Mouse (Mus musculus): ENCODE measurements around the gene Rab28.
"Not testable (repeated sequence)": the region's sequence is repeated elsewhere in the genome, so short reads cannot be mapped to it uniquely, and the experiment has no call there.

The Rab28 gene

DNA sequence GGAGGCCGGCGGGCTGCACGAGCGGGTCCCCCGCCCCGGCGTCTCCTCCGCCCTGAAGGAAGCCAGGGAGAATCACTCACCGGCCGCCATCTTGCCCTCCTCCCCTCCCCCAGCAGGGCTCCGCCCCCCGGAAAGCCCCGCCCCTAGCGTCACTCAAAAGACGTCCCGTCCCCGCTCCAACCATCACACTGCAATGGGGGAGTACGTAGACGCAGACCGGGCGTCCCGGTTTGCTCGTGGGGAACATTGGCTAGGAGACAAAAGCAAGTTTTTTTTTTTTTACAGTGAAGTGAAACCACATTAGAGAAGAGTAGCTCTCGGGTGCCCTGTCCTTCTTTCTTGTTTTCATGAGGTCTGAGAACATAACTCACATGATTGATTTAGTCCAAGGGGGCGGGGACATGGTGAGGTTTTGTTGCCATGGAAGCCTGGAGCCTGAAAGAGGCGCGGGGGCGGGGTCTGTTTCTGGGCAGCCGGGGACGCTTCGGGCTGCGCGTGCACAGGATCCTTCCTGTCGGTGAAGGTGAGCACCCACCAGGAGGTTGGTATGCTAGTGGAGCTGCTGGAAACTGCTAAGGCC, at the start of gene Rab28:
TSS of gene Rab28 (minus strand) at position 107 of the 580 bp plus-strand sequence.
- DNase-seq (ENCODE audit: low spot score): peak; percentile 91

DNA sequence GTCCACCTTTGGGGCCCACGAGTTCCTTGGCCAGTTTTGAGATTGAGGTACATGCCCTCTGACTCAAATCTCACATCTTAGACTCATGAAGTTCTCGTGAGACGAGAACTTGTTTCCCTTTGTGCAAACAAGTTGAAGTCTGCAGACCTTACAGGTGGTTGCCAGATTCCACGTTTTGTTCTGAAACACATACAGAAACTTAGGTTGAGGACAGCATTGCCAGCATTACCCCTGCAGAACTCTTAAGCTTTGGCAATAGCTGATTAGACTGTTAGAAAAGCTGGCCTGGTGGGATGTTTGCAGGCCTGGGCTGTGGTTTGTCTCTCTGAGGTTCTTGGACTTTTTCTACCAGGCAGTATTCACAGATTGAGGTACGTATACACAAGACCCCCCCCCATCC, 49.4 kb upstream of the Rab28 start:
- DNase-seq (ENCODE audit: low spot score): no peak

DNA sequence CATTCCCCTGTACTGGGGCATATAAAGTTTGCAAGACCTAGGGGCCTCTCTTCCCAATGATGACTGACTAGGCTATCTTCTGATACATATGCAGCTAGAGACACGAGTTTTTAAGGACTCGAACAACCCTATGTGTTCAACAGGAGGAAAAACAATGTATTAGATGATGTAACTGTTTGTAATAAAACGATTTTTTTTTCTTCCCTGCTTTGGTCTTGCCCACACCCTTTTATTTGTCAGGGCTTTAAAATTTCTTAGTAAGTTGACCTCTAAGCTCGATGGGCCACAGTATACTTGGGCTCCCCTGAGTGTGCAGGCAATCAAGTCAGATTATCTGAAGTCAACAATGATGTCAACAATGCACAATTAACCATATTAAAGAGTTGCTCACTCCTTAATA, 48.4 kb upstream of the Rab28 start:
- DNase-seq (ENCODE audit: low spot score): no peak

DNA sequence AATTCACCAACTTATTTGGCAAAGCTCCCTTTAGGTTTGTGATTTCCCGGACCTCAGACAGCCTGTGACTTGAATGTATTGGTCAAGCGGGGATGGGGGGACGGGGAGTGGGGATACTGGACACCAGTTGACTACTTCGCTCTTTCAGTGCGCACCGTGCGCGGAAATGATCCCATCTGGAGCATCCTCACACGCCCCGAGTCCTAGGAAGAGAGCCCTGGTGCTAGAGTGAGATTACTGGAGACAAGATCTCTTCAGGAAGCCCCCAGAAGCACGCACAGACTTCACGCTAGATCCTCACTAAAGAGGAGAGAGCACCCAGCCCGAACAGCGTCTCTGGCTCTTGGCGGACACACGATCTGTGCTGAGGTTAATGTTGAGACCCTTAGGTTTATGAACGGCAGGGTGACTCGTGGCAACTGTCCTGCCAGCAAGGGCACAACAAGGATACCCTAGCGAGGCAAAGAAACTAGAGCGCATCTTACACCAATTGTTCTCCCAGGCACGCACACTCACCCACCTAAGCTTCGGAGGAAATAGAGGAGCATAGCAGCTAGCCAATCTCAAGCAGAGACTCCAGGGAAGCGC, 47.5 kb upstream of the Rab28 start:
- no peak for DNase-seq (ENCODE audit: low spot score)

DNA sequence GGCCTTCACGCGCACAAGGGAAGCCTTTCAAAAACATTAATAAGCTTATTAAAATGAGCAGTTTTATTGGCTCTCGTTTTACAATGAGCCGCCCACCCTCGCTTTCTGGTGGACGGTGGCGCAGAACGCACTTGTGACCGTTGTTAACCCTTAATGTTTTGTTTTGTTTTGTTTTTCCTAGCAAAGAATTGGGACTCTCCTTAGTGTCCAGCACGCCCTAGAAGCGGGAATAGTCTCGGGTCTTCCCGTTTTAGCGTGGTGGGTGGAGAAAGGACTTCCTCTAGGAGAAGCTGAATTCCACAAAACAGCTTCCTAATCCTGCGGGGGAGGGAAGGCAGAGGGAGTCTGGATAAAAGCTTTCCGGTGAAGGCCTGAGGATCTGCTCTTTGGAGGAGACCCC, 46.9 kb upstream of the Rab28 start:
- no peak for DNase-seq (ENCODE audit: low spot score)

DNA sequence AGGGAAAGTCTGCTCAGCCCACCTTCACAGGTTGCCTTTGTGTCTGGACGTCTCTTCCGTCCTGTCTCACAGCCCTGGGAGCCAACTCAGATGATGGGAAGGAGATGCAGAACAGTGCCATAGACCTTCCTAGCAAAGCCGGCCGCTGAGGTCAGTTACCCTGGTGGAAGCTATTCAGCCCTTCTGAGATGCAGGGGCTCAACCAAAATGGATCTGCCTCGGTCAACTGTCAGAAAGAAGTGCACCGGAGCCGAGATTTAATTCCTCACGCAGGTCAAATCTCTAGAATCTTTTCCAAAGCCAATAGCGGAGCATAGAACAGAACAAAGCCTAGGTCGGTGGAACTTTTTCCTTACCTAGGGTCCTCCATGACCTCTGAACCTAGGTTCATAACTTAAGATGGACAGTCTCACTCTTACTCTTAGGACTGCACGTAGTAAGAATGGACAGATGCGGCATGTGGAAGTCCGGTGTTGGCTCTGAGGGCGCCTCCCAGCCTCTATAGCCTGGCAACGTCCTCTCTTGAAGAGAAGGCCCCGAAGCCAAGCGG, 46.3 kb upstream of the Rab28 start:
- DNase-seq (ENCODE audit: low spot score): no peak

DNA sequence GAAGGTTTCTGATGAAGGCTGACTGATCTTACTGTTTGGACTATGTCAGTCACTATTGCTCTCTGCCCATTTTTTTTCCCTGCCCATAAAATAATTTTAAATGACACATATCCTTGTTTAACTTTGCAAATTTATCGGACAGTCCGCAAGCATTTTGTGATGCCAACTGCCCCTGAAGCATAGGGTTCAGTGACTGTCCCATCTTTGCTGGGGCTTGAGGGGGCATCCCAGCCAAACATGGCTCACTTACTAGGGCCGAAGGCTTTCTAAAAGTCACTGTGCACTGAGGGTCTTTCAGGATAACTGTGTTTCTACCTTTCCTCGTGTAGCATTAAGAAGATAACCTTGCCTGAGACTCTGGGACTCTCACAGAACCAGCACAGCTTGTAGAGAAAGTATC, 44.8 kb upstream of the Rab28 start:
- no peak for DNase-seq (ENCODE audit: low spot score)

DNA sequence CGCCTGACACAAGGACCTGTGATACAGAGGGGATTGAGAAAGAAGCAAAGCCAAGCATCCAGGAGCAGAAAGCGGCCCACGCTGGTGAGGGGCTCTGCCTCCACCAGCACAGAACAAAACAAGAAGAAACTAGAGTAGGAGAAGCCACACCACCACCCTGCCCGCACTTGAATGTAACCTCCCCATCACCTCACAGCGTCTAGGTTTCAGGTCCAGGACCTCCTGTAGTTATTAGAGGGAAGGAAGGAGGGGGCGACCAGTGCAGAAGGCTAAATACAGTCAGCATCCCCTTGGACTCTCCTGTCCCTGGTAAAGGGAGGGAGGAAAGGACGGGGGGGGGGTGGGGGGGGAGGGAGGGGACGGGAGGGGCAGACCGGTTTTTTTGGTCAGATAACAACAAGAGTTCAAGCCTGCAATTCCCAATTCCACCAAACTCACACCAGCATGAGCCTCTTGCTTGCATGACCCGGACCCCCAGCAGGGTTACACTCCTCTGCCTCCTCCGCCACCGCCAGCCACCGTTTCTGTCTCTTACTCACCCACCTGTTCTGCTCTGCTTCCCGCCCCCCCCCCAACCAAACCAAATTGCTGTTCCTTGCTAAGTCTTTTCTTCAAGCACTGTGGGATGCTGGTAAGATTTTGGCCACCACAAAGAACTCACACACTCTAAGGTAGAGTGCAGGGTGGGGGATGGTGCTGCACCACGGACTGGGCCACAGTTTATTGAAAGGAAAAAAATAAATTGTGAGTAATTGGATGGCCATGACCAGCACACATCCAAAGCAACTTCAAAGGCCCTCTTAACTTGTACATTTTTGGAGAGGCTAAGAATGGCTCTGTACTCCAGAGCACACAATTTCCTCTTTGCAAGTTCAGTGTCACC, 37.2 kb upstream of the Rab28 start:
- no peak for DNase-seq (ENCODE audit: low spot score)

DNA sequence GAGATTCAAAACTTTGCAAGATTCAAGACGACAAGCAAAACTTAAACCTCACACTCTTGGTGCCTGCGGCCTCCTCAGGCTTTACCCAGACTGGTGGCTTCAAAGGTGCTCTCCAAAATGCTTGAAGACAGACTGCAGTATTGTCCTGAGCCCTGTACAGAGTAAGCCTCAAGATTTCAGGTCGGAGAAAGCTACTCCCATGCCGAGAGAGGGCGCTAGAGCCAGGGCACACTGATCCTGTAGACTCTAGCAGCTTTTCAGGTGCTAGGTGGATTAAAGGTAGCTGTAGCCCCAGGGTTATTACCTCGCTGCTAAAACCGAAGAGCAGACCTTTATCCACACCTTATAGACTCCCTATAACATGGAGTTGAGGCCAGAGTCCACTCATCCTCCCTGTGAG, 36.3 kb upstream of the Rab28 start:
- DNase-seq (ENCODE audit: low spot score): no peak

DNA sequence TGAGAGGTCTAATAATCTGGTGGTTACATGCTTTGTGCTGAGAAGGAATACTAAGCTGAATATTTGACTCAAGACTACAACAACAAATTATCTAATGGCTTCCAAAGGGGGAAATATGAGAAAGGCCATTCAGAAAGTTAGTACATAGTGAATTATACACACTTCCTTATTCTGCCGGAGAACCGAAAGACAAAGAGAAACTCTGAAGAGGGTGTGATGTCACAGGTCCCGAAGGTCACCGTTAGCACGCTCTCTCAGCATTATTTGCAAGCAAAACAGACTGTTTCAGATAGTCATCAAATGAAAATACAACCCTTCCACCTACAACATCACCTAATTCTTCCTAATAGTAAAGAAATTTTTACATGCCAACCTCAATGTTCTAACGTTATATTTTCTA, 30.9 kb upstream of the Rab28 start:
- DNase-seq (ENCODE audit: low spot score): no peak

DNA sequence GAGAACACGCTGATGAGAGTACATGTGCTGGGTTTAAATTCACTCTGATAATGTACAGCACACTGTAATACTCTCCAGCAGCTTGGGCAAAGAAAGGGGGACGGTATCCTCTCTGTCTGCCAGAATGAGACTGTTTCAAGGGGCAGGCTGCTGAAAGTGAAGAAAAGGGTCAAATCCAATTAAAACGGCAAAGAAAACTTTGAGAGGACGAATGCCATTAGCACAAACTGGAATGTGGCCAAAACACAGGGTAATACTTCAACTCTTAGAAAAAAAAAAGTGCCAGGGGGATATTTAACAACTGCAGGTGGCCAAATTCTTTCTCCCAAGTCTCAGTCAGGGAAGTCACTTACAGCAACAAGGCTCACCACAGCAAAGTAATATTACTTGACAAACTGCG, 29.1 kb upstream of the Rab28 start:
- DNase-seq (ENCODE audit: low spot score): no peak

DNA sequence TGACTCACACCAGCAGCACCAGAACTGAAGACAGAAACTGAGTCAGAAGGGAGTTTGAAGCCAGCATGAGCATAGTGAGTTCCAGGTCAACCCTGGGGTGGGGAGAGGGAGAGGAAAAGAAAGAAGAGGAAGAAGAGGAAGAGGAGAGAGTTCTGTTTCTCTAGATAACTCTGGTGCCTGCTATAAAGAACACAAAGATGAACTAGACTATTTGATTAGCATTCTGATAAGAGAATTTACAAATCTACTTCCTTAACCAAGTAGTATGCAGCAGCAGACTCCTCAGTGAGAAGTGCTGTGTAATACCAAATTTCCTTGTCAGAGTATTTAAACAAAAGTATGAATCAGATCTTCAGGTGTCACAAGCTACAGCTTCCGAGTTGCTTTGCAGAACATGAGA, 19.1 kb upstream of the Rab28 start:
- no peak for DNase-seq (ENCODE audit: low spot score)

DNA sequence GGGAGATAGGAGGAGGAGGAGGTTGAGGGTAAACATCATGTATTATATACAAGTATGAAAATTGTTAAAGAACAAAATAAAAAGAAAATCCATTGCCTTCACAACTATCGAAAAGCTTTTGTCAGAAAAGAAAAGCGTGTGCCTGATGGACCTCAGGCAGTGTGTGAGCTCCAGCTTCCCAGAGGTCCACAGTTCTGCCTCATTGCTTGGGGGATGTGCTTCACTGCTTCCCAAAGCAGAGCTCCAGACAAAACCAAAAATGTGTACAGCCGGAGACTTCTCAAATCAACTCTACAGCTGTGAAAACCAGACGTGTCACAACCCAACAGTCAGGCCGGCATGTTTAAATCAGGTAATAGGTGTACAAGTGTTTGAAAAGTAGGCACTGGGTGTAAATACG, 17.6 kb upstream of the Rab28 start:
- no peak for DNase-seq (ENCODE audit: low spot score)

DNA sequence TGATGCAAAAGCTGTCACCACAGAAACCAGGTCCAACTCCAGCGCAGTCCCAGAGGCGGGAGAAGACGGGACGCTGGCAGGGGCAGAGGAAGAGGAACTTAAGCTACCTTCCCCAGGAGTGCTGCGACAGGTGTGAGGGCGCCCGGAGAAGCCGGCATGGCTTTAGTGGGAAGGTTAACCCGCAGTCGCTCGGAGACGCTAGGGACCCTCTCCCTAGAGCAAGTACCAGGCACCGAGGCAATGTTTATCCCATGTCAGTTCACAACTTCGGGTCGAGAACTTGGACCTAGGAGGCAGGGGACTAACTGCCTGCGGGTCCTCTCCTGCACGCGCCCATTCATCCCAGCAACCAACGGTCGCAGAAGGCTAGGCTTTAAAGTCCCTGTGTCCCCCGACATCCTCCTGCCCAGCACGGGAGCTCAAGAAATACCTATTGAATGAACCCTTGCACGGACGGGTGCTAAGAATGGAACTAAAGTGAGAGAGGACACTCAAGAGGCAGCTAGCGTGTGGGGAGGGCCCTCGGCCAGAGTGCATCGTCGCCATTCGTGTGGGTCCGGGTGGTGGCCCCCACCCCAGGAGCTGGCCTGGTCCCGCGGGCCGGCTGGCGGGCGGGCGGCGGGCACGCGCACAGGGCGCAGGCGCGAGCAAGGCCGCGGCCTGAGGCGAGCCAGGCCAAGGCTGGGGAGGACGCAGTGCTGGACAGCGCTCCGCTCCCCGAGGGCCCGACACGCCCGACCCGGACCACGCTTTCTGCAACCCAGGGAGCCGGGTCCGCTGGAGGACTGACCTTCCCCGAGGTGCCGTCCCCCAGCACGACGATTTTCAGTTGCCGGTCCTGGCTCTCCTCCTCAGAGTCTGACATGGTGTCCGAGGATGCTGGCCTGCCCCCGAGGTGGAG, 592 bp downstream of the Rab28 start:
- peak; percentile 69 for DNase-seq (ENCODE audit: low spot score)

DNA sequence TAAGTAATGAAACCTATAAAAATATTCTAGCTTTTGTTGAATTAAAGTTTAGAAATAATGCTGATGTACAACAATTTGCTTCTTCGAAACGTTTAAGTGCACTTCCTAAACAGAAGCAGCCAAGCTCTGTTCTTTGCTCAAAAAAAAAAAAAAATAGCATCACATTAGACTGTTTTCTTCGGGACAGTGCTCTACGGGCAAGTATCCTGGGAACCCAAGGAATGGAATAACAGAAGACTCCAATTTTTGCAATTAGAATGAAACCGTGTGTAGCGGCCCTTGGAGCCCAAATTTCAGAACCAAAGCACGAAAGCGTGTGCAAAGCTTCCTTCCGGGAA, 1.2 kb downstream of the Rab28 start:
- DNase-seq (ENCODE audit: low spot score): no peak

DNA sequence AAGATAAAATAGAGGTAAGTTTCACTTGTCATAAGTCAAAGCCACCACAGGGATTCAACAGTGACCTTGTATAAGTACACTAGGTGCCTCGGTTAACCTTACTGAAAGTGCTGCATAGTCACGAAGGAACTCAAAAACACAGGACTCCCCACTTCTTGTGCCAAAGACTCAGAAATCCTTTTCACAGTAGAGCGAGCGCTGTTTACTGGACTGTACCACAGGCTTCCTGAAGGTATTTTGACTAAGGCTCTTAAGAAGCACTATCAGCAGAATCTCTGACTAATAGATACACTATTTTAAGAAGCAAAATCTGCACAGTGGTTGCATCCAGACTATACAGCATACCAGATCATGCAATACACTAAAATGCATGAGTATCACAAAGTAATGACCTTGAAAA, 6.9 kb downstream of the Rab28 start:
- DNase-seq (ENCODE audit: low spot score): not testable (repeated sequence)

DNA sequence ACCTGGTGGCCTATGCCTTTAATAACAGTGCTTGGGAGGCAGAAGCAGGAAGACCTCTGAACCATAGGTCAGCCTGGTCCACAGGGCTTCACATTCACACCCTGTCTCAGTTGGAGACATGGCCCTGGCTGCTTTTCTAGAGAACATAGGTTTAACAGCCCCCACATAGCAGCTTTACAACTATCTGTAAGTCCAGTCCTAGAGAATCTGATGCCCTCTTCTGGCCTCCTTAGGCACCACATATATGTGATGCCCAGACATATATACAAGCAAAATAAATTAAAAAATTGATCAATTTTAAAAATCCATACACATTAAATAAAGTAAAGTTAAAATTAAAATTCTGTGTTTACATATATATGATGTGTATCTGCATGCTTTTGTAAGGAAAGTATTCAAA, 10.0 kb downstream of the Rab28 start:
- no peak for DNase-seq (ENCODE audit: low spot score)

DNA sequence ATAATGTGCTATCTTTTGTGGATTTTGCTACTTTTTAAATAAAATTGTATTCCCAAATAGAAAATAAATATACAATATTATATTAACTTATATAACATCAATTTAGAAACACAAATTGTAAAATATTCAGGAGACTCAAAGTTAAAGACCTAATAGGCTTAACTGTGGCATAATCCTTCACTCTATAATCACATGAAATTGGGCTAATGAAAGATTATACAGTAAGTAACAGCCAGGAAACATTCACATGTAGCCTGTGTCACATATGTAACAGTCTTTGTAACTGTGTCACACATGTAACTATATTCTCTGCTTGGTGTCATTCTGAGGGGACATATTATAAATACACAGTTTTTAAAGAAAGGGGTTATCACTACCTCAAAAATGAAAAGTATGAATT, 22.9 kb downstream of the Rab28 start:
- DNase-seq (ENCODE audit: low spot score): no peak

DNA sequence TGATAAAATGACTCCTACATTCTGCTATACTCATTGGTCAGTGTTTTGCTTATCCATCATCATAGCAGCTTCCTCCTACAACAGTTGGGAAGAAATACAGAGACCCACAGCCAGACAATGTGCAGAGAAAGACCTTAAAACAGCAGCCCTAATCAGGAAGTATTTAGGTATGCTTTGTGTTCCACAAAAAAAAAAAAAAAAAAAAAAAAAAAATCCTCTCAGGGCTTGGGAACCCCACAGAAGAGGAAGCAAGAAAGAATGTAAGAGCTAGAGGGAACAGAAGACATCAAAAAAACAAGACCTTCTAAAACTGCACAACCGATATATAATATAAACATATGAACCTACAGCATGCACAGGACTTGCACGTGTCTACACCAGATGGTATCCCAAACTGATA, 24.0 kb downstream of the Rab28 start:
- no peak for DNase-seq (ENCODE audit: low spot score)

DNA sequence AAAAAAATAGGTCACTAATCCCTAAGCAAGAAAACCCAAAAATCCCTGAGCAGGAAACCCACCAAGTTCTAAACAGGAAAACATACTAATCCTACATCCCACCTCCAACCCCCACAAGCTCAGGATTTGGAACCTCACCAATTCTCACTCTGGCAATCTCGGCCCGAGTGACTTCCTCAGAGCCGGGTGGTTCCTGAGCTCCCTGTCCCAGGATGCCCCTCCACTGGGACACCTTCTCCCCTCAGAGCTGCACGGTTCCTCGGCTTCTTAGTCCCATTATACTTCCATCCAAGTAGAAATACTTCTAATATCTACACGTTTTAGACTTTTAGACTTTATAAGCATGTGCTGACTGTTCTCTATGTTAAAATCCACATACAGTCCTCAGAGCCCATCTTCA, 41.9 kb downstream of the Rab28 start:
- no peak for DNase-seq (ENCODE audit: low spot score)

DNA sequence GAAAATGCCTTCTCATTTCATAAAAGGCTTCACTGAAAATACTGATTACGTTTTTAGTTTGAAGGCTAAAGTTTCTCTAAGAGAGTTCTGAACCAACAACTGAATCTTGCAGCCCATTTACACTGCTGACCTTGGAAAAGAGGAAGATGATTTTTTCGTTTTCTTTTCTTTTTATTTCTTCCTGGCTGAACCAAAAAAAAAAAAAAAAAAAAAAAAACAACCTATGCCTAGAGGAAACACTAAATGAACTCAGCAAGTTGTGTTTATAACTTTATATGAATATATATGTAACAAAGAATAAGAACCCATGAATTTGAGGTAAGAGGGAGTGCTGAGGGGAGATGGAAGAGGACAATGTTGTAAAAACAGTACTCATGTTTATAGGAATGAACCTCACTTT, 71.2 kb downstream of the Rab28 start:
- DNase-seq (ENCODE audit: low spot score): no peak
